Mouse (Mus musculus): ENCODE measurements around the gene Oser1.
"Not testable (repeated sequence)": the region's sequence is repeated elsewhere in the genome, so short reads cannot be mapped to it uniquely, and the experiment has no call there.

The Oser1 gene

DNA sequence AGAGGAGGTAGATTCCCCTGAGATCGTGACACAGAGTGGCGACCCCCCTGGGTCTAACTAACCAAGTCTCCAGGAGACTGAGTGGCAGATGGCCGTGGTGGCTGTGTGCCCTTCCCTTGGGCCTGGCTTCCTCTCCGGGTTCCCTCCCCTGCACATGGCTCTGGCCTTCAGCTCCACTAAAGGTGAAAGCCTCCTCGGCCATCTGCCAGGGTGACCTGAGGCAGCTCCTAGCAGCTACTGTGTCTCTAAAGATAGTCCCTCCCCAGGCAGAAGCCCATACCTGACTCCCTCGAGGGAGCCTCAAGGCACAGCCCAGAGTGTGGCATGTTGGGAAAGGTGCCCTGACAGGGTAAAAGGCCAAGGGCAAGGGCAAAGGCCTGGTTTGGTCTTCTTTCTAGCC lies 19.0 kb upstream of the Oser1 start:
- no peak for DNase-seq (ENCODE audit: low read depth, low spot score)

- DNase-seq (ENCODE audit: low read depth, low spot score), result no peak
These were observed 15.0 kb upstream of the Oser1 start for GRCm38 (mm10) chr2:163439488-163439887.

DNA sequence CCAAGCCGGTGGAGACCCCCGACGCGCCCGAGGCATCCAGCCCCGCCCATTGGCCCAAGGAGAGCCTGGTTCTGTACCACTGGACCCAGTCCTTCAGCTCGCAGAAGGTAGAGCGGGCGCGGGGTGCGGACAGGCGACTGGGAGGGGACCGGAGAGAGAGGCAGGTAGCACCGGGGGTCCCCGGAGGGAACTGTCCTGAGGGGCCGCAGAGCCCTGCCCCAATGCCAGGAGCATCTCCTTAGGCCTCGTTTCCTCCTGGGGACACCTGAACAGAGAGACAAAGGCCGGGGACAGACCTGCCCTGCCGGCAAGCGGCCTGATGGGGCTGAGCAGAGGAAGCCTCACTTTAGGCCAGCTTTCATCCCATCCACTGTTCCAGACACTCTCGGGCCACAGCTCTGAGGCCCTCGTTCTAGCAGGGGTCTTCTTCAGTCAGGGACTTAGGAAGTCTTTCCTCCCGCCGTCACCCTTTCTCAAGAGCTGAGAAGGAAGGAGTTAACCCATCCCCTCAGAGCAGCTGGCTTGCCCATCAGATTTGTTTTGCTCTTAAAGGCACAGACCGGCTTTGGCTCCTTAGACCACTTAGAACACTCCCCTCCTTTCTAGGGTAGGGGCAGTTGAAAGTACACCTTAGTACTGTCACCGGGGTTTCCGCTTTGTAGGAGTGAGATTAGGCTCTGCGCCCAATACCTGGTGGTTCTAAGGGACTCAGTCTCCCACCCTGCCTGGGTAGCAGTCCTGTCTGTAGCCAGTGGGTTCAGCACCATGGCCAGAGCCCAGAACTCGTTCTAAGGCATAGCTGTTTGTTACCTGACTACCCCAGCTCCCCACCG lies 14.3 kb upstream of the Oser1 start:
- DNase-seq (ENCODE audit: low read depth, low spot score), result peak; percentile 72

DNA sequence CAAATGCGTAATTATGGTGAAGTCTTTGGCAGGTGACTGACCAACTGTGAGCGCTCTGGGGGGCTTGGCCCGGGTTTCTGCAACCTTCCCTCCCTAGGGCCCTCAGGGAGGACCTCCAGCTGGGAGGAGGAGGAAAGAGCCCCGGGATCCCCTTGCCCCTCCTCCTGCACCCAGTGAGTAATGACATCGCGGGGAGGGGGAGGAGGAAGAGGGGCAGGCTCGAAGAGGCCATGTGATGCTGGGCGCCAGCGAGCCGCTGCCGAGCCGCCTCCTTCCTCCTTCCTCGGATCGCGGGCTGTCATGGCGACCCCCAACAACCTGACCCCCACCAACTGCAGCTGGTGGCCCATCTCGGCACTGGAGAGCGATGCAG lies 13.7 kb upstream of the Oser1 start, which contains the start of gene Gdap1l1:
Gene Gdap1l1, plus strand, starts transcription at position 231 of the 373 bp plus-strand sequence.
- DNase-seq (ENCODE audit: low read depth, low spot score), result no peak

DNA sequence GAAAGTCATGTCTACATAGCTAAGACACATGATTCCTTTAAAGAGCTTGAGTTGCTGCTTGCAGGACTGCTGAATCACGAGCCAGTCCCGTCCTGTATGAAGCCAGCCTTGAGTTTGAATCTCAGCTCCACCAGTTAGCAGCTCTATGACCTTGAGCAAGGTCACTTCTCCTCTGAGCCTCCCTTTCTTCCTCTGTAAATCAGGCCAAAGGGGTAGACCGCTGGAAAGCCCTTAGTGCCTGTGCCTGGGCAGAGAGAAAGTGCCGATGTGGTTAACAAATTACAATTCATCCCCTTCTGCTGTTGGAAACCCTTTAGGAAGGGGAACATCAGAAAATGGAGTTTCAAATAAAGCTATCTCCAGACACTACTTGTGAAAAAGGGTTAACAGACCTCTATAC lies 13.3 kb upstream of the Oser1 start:
- peak; percentile 34 for DNase-seq (ENCODE audit: low read depth, low spot score)

- DNase-seq (ENCODE audit: low read depth, low spot score), result peak; percentile 85
These were observed 9.5 kb upstream of the Oser1 start for GRCm38 (mm10) chr2:163433971-163434370.

GRCm38 (mm10) chr2:163431289-163431688 lies 6.8 kb upstream of the Oser1 start:
- peak; percentile 33 for DNase-seq (ENCODE audit: low read depth, low spot score)

- peak; percentile 71 for DNase-seq (ENCODE audit: low read depth, low spot score)
These were observed 4.0 kb upstream of the Oser1 start for GRCm38 (mm10) chr2:163428346-163429011.

DNA sequence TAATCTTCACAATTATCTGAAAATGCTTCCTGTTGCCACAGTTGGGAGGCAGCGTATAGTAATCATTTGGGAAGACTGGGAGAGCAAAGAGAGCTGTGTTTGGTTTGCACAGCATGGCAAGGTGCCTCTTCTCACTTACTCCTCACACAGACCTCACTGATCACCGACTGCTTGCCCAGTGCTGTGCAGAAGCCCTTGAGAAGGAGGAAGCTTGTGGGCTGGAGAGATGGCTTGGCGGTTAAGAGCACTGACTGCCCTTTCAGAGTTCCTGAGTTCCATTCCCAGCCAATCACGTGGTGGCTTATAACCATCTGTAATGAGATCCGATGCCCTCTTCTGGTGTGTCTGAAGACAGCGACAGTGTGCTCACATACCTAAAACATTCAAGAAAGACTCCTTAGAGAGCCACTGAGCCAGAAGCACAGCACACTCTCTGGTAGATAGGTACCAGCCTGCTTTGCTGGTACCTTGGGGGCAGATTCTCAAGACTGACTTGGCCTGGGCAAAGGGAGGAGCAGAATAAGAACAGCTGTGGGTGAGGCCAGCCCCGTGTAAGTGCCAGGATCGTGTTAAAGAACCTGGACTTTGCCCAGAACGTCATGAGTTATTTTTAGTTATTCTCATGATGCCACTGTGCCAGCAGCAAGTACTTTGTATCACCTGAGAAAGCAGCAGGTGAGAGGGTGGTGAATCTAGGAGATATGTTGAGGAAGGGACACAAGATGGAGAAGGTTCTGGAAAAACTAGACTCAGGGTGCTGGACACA lies 1.4 kb downstream of the Oser1 start:
- DNase-seq (ENCODE audit: low read depth, low spot score), result no peak

- DNase-seq (ENCODE audit: low read depth, low spot score), result peak; percentile 29
These were observed 4.1 kb downstream of the Oser1 start for GRCm38 (mm10) chr2:163420366-163420886.

DNA sequence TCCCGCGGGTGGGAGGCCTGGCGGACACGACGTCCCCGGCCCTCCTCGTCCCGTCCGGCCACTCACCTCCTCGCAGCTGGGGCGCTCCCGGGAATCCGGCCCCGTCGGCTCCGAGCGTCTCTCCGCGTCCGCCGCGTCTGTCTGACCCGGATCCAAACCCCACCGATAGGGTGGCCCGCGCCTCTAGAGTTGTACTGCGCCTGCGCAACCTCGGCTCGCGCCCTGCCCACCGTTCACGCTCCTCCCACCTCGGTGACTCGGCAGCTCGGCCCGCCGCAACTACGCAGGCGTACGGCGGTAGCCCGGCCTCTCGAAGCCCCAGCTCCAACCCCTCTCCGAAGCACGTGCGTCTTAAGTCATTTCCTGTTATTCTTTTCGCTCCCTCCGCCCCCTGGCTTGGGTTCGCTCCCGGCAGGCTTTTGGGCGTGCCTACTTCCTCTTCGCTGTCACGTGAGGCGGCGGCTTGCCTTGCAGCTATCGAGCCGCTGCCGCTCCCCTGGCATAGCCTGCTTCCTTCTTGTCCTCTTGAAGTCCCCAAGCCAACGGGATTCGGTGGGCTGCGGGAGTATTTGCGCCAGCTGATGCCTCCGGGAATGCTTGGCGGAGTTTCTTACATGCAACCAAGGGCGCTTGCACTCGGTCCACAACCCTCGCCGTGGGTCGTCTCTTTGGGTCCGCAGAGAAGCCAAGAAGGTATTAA lies 5.0 kb downstream of the Oser1 start:
- DNase-seq (ENCODE audit: low read depth, low spot score), result peak; percentile 100

DNA sequence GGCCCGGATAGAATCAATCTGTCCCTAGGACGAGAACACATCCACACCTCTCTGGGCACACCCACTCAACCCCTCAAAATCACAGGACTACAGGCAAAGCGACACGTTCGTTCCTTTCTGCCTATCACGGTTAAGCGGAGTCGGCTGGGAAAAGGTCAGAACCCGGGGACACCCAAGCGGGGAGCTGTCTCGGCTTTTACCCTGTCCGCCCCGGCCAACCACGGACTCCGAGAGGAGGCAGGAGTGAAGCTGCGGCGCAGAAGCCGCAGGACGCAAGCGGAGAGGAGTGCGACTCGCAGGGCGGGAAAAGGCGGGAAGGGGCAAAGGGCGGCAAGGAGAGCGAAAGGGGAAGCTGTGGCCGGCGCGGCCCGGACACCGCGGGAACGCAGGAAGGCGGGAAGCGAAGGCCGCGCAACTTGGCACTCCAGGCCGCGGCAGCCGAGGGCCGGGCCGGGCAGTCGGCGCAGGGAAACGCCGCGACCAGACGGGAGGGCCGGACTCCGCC lies 5.6 kb downstream of the Oser1 start:
- peak; percentile 69 for DNase-seq (ENCODE audit: low read depth, low spot score)

GRCm38 (mm10) chr2:163417830-163418229 lies 6.7 kb downstream of the Oser1 start:
- no peak for DNase-seq (ENCODE audit: low read depth, low spot score)

DNA sequence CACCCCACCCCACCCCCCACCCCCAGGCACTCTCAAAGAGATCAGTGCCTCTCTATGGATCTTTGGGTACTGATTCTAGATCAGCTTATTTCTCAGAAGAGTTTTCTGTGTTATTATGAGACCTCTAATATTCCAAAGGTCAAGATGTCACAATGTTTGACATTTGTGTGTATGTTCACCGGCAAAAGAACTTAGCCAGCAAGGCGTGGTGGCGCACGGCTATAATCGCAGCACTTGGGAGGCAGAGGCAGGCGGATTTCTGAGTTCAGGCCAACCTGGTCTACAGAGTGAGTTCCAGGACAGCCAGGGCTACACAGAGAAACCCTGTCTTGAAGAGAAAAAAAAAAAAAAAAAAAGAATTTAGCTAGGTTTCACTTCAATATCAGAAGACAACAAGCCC lies 7.5 kb downstream of the Oser1 start:
- DNase-seq (ENCODE audit: low read depth, low spot score), result no peak

GRCm38 (mm10) chr2:163412846-163413590 lies 11.5 kb downstream of the Oser1 start:
- DNase-seq (ENCODE audit: low read depth, low spot score), result no peak

DNA sequence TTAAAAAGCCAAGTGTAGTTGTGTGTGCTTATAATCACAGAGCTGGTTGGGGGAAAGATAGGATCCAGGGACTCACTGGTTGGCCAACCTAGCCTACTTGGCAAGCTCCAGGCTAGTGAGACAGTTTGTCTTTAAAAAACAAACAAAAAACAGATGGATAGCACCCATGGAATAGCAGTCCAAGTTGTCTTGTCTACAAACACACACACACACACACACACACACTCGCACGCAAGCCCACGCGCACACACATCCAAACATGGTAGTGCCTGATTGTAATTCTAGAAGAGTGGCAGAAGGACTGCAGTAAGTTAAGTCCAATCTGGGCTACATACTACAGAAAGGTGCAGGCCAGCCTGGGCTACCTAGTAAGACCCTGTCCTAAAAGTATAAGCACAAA lies 12.1 kb downstream of the Oser1 start:
- DNase-seq (ENCODE audit: low read depth, low spot score), result no peak

DNA sequence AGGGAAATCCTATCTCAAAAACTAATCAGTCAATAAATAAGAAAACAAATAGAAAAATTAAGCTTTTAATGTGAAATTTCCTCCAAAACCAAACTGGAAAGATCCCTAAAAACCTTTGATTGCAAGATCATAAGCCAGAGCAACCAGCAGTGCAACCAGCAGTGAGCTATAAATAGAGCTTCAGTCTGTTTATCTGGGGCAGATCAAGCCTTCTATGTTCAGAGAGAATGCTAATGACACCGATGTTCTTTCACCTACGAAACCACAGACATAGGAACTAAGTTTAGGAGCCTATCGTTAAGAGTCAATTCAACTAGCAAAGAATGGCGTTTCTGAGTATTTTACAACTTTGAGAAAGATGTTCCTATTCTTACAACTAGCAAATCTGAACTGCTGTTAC lies 12.7 kb downstream of the Oser1 start:
- DNase-seq (ENCODE audit: low read depth, low spot score), result no peak

- DNase-seq (ENCODE audit: low read depth, low spot score), result not testable (repeated sequence)
These were observed 13.2 kb downstream of the Oser1 start for GRCm38 (mm10) chr2:163411344-163411743.

DNA sequence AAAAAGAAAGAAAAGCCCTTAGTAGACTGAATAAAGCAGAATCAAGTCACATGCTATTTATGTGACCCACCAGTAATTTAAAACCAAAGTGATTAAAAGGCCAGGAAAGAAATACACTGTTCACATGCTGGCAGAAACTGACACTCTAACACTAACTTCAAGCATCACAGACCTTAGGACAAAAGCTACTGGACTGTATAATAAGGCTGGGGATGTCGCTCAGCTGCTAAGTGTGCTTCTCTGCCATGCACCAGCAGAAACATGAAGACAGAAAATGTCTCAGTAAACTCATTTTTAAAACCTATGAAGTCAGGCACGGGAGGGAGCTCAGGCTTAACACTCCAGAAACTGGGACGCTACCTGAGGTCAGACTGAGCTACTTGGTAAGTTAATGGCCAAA lies 14.3 kb downstream of the Oser1 start:
- DNase-seq (ENCODE audit: low read depth, low spot score), result no peak

DNA sequence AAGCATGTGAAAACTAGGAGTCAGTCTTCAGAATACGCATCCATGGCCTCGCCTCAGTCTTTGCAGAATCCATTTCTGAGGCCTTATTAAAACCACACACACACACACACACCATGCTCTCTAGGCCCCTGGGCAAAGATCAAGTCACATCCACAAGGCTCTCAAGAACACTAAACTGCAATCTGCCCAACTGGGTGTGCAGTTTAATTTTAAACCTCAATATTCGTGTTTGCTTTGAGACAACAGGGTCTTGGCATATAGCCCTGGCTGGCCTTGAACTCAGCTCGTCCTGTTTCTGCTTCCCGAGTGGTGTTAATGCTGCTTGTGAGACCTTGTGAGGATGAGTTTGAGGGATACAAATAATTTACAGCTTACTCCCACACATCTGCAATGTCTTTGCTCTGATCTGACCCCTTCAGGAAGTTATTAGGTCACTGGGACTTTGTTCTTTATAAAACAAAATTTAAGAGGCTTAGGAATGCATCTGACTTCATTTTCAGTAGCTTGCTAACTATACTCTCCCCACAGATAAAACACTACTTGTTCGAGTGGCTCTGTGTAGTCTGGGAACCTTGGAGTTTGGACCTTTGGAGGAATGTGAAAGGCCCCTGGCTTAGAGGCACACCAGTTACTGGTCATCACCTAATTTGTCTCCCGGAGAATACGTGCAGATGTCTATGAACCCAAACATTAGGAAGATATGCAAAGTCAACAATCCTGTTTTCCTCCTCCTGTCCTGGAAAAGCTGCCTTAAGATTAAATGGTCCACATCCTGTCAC lies 20.3 kb downstream of the Oser1 start:
- DNase-seq (ENCODE audit: low read depth, low spot score), result no peak
